Mouse (Mus musculus) CH12.LX (cell line): ENCODE measurements at regions not wholly inside any gene's neighbourhood (a gene's known extent, or its start where the extent isn't known, plus 50 kb on each side); places are given as distances from the start of the nearest gene placed in this dataset.

Experiments
- CTCF ChIP-seq, 2 experiments: IDR thresholded peaks in 1 of 2; conservative IDR thresholded peaks in 1 of 2; 2 replicates each; pipeline ENCODE4 v1.5.1; 2011 to 2012; ENCODE audit warnings: low read depth in 2 of 2, low read length in 2 of 2, improper control_type of control experiment in 1 of 2, inconsistent platforms in 1 of 2, mild to moderate bottlenecking in 1 of 2, moderate library complexity in 1 of 2
- JUND ChIP-seq: conservative IDR thresholded peaks from 2 replicates; pipeline ENCODE4 v1.6.1; 2011; ENCODE audit warnings: low read depth, low read length, improper control_type of control experiment
- POLR2A ChIP-seq: IDR thresholded peaks from 2 replicates; pipeline ENCODE4 v1.6.1; 2011; ENCODE audit warnings: low read depth, mild to moderate bottlenecking, improper control_type of control experiment, low read length

- TF ChIP-seq JUND (no peak), POLR2A (no peak), CTCF (conservative IDR thresholded peaks at IDR 0.05 in 1 of 2, IDR thresholded peaks at IDR 0.05 in 1 of 2; ENCODE audit: low read depth in 2 of 2, low read length in 2 of 2) (no peak)
Observed at GRCm38 (mm10) chr17:61301984-61302383, 1579.1 kb downstream of the Efna5 start.
